Mouse (Mus musculus): ENCODE measurements around the gene Klf5. TPM values are rescaled to one million over a fixed set of nuclear protein-coding genes. Genes with fewer than 3 reads are reported as not detected.

Klf5 gene
- polyA plus RNA-seq, 1 experiment from 2014 or later, result 3.4 TPM

GRCm38 (mm10) chr14:99304387-99304786 is 5.9 kb downstream of the Klf5 start:
- Histone ChIP-seq H3K27me3 (ENCODE audit: control insufficient read depth, insufficient read depth, low read length) (no peaks in the 10 kb centered on the region), H3K27ac (ENCODE audit: low read depth, low read length) (no peak overlapping the region), H3K4me2 (ENCODE audit: low read depth, low read length) (no peak overlapping the region), H3K4me1 (ENCODE audit: control insufficient read depth, insufficient read depth, low read length) (0 out of 2 replicates have a peak, but pooled peaks cover 6% of the 10 kb centered on the region), H3K36me3 (ENCODE audit: control insufficient read depth, insufficient read depth, low read length) (no peaks in the 10 kb centered on the region), H3K9me3 (ENCODE audit: control insufficient read depth, low read length) (no peaks in the 10 kb centered on the region), H3K4me3 (ENCODE audit: low read depth, low read length) (no peak overlapping the region), H3K9ac (replicated peaks; ENCODE audit: low read depth, low read length) (no peak overlapping the region)
- WGBS, result 56% methylated on average over 3 of the region's 3 CpGs
- ATAC-seq (ENCODE audit: low read depth), result no peak

DNA sequence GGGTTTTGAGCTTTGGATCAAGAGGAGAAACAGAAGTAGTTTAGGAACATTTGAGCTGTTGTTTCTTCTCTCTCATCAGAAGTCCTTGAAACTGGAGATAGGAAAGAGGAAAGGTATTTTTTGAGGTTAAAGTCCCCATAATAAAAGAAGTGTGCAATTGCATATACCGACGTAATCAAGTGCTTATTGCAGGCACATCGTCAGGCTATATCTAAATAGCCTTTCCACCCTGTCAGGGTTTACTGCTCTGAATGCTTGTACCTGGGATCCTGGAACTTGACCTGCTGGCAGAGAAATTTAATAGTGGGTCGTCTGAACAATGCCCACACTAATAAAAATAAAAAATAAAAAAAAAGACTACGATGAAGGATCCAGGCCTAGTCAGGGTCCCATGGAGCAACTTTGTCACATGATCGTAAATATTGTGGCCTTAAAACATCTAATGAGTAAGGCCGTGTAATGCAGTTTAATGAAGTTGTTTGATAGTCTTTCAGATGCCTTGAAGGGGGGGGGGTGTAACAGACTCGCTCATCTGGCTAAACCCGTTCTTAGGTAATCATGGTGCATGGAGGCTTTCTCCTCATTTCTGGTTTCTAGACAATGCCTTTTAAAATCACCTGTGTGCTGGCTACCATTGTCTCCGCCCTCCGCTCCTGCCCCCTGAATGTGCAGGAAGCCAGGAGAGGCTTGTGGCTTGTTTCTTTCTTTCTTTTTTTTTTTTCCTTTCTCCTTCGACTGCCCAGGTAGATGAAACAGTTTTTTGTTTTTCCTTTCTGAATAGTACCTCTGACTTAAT is 6.7 kb downstream of the Klf5 start:
- ATAC-seq (ENCODE audit: low read depth), result no peak
- WGBS, result 72% methylated on average over 12 of the region's 12 CpGs

DNA sequence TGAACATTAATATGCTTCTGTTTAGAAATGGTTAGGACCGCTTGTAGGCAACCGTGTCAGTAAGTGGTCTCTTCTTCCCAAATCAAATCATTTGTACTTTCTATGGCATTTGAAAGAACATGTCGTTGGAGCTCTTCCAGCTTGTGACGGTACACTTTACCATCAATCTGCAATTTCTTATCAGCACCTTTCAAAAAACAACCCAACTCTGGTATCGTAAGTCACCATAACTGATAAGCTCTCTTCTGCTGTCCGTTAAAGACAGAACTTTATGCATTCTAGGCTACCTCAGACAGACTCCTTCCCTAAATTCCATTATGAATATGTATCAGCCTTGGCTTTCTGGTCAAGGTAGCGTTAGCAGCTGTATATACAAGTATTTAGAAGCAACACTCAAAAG is 7.9 kb downstream of the Klf5 start:
- WGBS, result 94% methylated on average over 7 of the region's 7 CpGs

More for the DNA sequence above, 6.7 kb downstream of the Klf5 start:
- H3K27ac ChIP-seq (ENCODE audit: low read depth, low read length), result no peak overlapping the region
- H3K4me3 ChIP-seq (ENCODE audit: low read depth, low read length), result no peak overlapping the region
- H3K36me3 ChIP-seq (ENCODE audit: control insufficient read depth, insufficient read depth, low read length), result no peaks in the 10 kb centered on the region
- H3K27me3 ChIP-seq (ENCODE audit: control insufficient read depth, insufficient read depth, low read length), result no peaks in the 10 kb centered on the region
- H3K4me1 ChIP-seq (ENCODE audit: control insufficient read depth, insufficient read depth, low read length), result no peaks in the 10 kb centered on the region
- no peaks in the 10 kb centered on the region for H3K9me3 ChIP-seq (ENCODE audit: control insufficient read depth, low read length)
- H3K4me2 ChIP-seq (ENCODE audit: low read depth, low read length), result no peak overlapping the region
- H3K9ac ChIP-seq (replicated peaks; ENCODE audit: low read depth, low read length), result no peak overlapping the region

GRCm38 (mm10) chr14:99309606-99310005 is 11.1 kb downstream of the Klf5 start:
- no peaks in the 10 kb centered on the region for H3K36me3 ChIP-seq (ENCODE audit: control insufficient read depth, insufficient read depth, low read length)
- H3K9ac ChIP-seq (replicated peaks; ENCODE audit: low read depth, low read length), result no peak overlapping the region

More for the DNA sequence above, 7.9 kb downstream of the Klf5 start:
- Histone ChIP-seq H3K27ac (ENCODE audit: low read depth, low read length) (no peak overlapping the region), H3K4me2 (ENCODE audit: low read depth, low read length) (no peak overlapping the region), H3K4me1 (ENCODE audit: control insufficient read depth, insufficient read depth, low read length) (no peaks in the 10 kb centered on the region), H3K4me3 (ENCODE audit: low read depth, low read length) (no peak overlapping the region), H3K9me3 (ENCODE audit: control insufficient read depth, low read length) (no peaks in the 10 kb centered on the region), H3K36me3 (ENCODE audit: control insufficient read depth, insufficient read depth, low read length) (no peaks in the 10 kb centered on the region), H3K27me3 (ENCODE audit: control insufficient read depth, insufficient read depth, low read length) (no peaks in the 10 kb centered on the region), H3K9ac (replicated peaks; ENCODE audit: low read depth, low read length) (no peak overlapping the region)
- no peak for ATAC-seq (ENCODE audit: low read depth)

DNA sequence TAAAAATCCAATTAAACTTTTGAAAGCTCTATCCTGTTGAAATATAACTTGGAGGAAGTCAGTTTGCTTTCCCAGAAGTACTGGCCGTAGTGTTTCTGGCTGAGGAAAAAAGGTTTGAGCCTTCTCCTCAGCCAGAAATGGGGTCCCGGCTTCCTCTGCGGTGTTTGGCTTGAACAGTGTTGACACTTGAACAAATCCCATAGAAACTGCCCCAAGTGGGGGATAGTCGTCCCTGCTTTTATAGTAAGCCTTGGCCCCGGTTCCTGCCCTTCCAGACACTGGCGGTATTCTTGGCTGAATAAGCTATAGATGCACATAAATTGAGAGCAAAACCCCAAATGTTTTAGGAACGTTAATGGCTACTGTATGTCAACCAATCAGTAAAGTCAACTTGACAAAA is 11.9 kb downstream of the Klf5 start:
- H3K4me3 ChIP-seq (ENCODE audit: low read depth, low read length), result no peak overlapping the region
- ATAC-seq (ENCODE audit: low read depth), result no peak
- no peaks in the 10 kb centered on the region for H3K27me3 ChIP-seq (ENCODE audit: control insufficient read depth, insufficient read depth, low read length)
- no peak overlapping the region for H3K27ac ChIP-seq (ENCODE audit: low read depth, low read length)
- H3K9ac ChIP-seq (replicated peaks; ENCODE audit: low read depth, low read length), result no peak overlapping the region
- 65% methylated on average over 7 of the region's 7 CpGs for WGBS
- no peaks in the 10 kb centered on the region for H3K9me3 ChIP-seq (ENCODE audit: control insufficient read depth, low read length)
- H3K4me2 ChIP-seq (ENCODE audit: low read depth, low read length), result no peak overlapping the region
- no peaks in the 10 kb centered on the region for H3K4me1 ChIP-seq (ENCODE audit: control insufficient read depth, insufficient read depth, low read length)
- no peaks in the 10 kb centered on the region for H3K36me3 ChIP-seq (ENCODE audit: control insufficient read depth, insufficient read depth, low read length)

More at GRCm38 (mm10) chr14:99309606-99310005, 11.1 kb downstream of the Klf5 start:
- ATAC-seq (ENCODE audit: low read depth), result no peak
- Histone ChIP-seq H3K27ac (ENCODE audit: low read depth, low read length) (no peak overlapping the region), H3K4me1 (ENCODE audit: control insufficient read depth, insufficient read depth, low read length) (no peaks in the 10 kb centered on the region), H3K9me3 (ENCODE audit: control insufficient read depth, low read length) (no peaks in the 10 kb centered on the region), H3K4me2 (ENCODE audit: low read depth, low read length) (no peak overlapping the region), H3K27me3 (ENCODE audit: control insufficient read depth, insufficient read depth, low read length) (no peaks in the 10 kb centered on the region), H3K4me3 (ENCODE audit: low read depth, low read length) (no peak overlapping the region)
- 96% methylated on average over 9 of the region's 9 CpGs for WGBS

DNA sequence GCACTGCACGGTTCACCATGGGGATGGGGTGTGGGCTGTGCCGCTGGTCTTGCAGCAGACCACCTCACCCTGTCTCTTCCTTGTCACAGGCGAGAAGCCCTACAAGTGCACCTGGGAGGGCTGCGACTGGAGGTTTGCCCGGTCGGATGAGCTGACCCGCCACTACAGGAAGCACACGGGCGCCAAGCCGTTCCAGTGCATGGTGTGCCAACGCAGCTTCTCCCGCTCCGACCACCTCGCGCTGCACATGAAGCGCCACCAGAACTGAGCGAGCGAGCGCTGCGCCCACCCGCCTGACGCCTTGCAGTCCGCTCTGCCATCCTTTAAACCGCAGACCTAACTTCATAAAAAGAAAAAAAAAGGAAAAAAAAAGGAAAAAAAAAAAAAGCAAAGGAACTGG is 14.6 kb downstream of the Klf5 start:
- no peak overlapping the region for H3K9ac ChIP-seq (replicated peaks; ENCODE audit: low read depth, low read length)
- no peak overlapping the region for H3K27ac ChIP-seq (ENCODE audit: low read depth, low read length)
- no peaks in the 10 kb centered on the region for H3K36me3 ChIP-seq (ENCODE audit: control insufficient read depth, insufficient read depth, low read length)
- no peaks in the 10 kb centered on the region for H3K9me3 ChIP-seq (ENCODE audit: control insufficient read depth, low read length)
- 93% methylated on average over 24 of the region's 24 CpGs for WGBS
- H3K4me2 ChIP-seq (ENCODE audit: low read depth, low read length), result no peak overlapping the region
- H3K4me1 ChIP-seq (ENCODE audit: control insufficient read depth, insufficient read depth, low read length), result no peaks in the 10 kb centered on the region
- no peaks in the 10 kb centered on the region for H3K27me3 ChIP-seq (ENCODE audit: control insufficient read depth, insufficient read depth, low read length)
- no peak for ATAC-seq (ENCODE audit: low read depth)
- H3K4me3 ChIP-seq (ENCODE audit: low read depth, low read length), result no peak overlapping the region

GRCm38 (mm10) chr14:99316275-99316674 is 17.8 kb downstream of the Klf5 start:
- over 99% methylated on average over 4 of the region's 4 CpGs for WGBS
- Histone ChIP-seq H3K9me3 (ENCODE audit: control insufficient read depth, low read length) (no peaks in the 10 kb centered on the region), H3K4me1 (ENCODE audit: control insufficient read depth, insufficient read depth, low read length) (no peaks in the 10 kb centered on the region), H3K27me3 (ENCODE audit: control insufficient read depth, insufficient read depth, low read length) (no peaks in the 10 kb centered on the region), H3K9ac (replicated peaks; ENCODE audit: low read depth, low read length) (no peak overlapping the region), H3K36me3 (ENCODE audit: control insufficient read depth, insufficient read depth, low read length) (no peaks in the 10 kb centered on the region), H3K4me2 (ENCODE audit: low read depth, low read length) (no peak overlapping the region), H3K27ac (ENCODE audit: low read depth, low read length) (no peak overlapping the region), H3K4me3 (ENCODE audit: low read depth, low read length) (no peak overlapping the region)
- no peak for ATAC-seq (ENCODE audit: low read depth)

DNA sequence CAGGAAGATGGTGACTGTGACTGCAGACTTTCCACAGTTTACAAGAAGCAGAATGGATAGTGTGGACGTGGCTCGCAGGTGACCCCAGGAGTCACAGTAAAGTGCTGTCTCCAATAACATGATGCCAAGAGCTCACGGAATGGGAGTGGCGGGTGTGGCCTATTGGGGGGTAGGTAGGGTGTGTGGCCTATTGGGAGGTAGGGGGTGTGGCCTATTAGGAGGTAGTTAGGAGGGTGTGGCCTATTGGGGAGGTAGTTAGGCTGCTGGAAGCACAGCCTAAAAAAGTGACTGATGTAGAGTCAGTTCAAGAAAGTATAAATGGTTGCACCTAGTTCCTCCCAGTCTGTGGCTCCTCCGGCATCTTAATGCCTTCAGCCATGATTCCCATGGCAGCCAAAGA is 22.2 kb downstream of the Klf5 start:
- H3K36me3 ChIP-seq (ENCODE audit: control insufficient read depth, insufficient read depth, low read length), result no peaks in the 10 kb centered on the region
- ATAC-seq (ENCODE audit: low read depth), result no peak
- H3K27me3 ChIP-seq (ENCODE audit: control insufficient read depth, insufficient read depth, low read length), result no peaks in the 10 kb centered on the region
- H3K9me3 ChIP-seq (ENCODE audit: control insufficient read depth, low read length), result no peaks in the 10 kb centered on the region
- no peak overlapping the region for H3K9ac ChIP-seq (replicated peaks; ENCODE audit: low read depth, low read length)
- 87% methylated on average over 5 of the region's 5 CpGs for WGBS
- H3K4me3 ChIP-seq (ENCODE audit: low read depth, low read length), result no peak overlapping the region
- no peak overlapping the region for H3K4me2 ChIP-seq (ENCODE audit: low read depth, low read length)
- no peak overlapping the region for H3K27ac ChIP-seq (ENCODE audit: low read depth, low read length)
- H3K4me1 ChIP-seq (ENCODE audit: control insufficient read depth, insufficient read depth, low read length), result no peaks in the 10 kb centered on the region

DNA sequence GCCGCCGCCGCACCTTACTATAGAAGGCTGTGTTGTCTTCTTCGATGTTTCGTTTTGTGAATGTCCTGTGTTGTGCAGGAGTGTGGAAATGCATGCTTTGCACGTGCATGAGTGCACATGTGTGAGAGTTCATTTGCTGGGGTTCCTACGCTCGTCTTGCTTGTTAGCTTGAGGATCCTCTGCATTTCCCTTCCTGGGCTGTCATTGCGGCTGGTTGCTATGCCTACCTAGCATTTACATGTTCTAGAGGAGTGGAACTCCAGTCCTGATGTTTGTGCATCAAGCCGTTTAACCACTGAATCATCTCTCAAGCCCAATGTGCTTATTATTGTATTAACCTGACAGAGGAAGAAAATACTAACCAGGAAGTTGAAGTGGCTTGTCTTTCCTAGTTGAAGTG is 24.9 kb downstream of the Klf5 start:
- Histone ChIP-seq H3K4me3 (ENCODE audit: low read depth, low read length) (no peak overlapping the region), H3K36me3 (ENCODE audit: control insufficient read depth, insufficient read depth, low read length) (no peaks in the 10 kb centered on the region), H3K9ac (replicated peaks; ENCODE audit: low read depth, low read length) (no peak overlapping the region), H3K4me1 (ENCODE audit: control insufficient read depth, insufficient read depth, low read length) (no peaks in the 10 kb centered on the region), H3K27me3 (ENCODE audit: control insufficient read depth, insufficient read depth, low read length) (no peaks in the 10 kb centered on the region), H3K9me3 (ENCODE audit: control insufficient read depth, low read length) (no peaks in the 10 kb centered on the region), H3K4me2 (ENCODE audit: low read depth, low read length) (no peak overlapping the region), H3K27ac (ENCODE audit: low read depth, low read length) (no peak overlapping the region)
- WGBS, result 87% methylated on average over 10 of the region's 10 CpGs
- ATAC-seq (ENCODE audit: low read depth), result no peak

Measured in neural tube, embryonic 14.5 days (tissue).